Mouse (Mus musculus) fat pad, adult 2 months (tissue): Measurements from ENCODE around the gene Nat8f4.
"Not testable (repeated sequence)": the region's sequence is repeated elsewhere in the genome, so short reads cannot be mapped to it uniquely, and the experiment has no call there.

ENCODE experiments used
- DNase-seq: peaks from one replicate; pipeline ENCODE4 v3.0.0-alpha.2; 2011; ENCODE audit warnings: low read depth, low spot score; ENCODE audit errors: extremely low read depth

The Nat8f4 gene

GRCm38 (mm10) chr6:85902303-85902702 lies 2.4 kb downstream of the Nat8f4 start:
- DNase-seq, result no peak

GRCm38 (mm10) chr6:85898596-85899475 lies 5.8 kb downstream of the Nat8f4 start:
- DNase-seq, result not testable (repeated sequence)

GRCm38 (mm10) chr6:85895061-85895648 lies 9.5 kb downstream of the Nat8f4 start:
- not testable (repeated sequence) for DNase-seq

- DNase-seq, result no peak
Observed at GRCm38 (mm10) chr6:85888961-85889360, 15.7 kb downstream of the Nat8f4 start.

DNA sequence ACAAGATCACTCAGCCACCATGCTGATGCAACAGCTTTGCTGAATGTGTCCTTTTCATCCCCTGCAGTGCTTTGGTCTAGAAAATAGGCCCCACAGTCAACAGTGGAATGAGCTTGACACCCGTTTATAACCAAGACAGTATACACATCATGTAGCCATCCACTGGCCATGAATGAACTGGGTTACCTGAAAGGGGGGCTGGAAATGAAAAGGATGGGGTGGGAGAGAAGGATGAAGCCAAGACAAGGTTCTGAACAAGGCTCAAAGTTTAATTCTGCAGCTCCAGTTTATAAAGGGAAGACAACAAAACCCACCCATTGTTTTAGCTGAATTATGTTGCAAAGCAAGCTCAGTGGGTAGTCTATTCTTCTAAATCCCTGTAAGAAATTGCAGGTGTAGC lies 20.4 kb downstream of the Nat8f4 start:
- DNase-seq, result no peak

DNA sequence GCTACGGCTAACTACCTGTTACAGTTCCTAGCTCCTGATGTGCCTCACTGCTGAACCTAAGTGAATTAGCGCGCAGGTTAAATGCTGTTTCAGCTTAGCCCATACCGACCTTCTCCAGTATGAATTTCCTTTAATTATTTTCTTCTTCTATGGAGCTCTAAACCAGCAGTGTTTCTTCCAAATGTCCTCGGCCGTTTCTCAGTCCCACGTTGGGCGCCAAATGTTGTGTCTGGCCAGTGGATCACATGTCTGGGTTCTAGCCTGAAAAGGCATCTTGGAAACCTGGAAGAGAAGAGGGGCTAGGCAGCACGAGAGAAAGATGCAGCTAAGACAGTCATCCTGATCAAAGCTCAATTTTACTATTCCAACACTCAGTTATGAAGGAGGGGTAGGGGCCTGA lies 21.4 kb downstream of the Nat8f4 start:
- not testable (repeated sequence) for DNase-seq

GRCm38 (mm10) chr6:85869006-85869405 lies 35.7 kb downstream of the Nat8f4 start, which contains the start of gene Nat8f2:
Gene Nat8f2 (minus strand): TSS chr6:85869158.
- not testable (repeated sequence) for DNase-seq

GRCm38 (mm10) chr6:85867726-85868690 lies 36.7 kb downstream of the Nat8f4 start:
- no peak for DNase-seq

DNA sequence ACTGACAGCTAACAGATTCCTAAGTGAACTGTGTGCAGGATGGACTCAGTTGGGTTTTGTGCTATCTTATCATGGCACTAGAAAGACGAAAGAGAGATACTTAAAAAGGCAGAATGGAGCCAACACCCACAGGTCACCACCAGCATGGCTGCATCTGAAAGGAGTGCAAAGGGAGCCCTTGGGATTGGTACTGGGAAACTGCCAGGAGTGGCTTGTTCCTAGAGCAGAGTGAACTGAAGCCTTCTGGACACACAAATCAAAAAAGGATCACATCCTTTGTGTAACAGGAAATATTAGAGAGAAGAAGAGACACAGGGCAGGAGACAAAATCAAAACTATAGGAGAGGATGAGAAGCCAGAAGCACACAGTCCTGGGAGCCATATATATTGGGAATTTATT lies 37.7 kb downstream of the Nat8f4 start:
- DNase-seq, result not testable (repeated sequence)

DNA sequence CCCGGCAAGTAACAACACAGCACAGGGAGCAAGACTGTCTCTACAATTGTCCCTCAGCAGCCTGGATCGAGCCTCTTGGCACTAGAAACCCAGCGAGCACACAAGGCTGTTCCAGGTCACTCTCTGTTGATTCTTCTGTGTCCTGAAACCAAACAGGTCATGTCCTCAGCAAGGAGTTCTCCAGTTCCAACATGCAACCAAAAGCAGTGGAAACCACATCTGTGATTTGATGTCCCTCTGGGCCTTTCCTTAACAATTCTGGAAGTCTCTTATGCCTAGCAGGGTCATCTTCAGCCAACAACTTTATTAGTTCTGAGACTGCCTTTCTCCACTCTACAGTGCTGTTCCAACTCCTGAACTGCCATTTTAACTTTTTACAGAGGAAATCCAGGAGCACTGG lies 38.5 kb downstream of the Nat8f4 start:
- DNase-seq, result not testable (repeated sequence)

GRCm38 (mm10) chr6:85864900-85865639 lies 39.6 kb downstream of the Nat8f4 start:
- not testable (repeated sequence) for DNase-seq

DNA sequence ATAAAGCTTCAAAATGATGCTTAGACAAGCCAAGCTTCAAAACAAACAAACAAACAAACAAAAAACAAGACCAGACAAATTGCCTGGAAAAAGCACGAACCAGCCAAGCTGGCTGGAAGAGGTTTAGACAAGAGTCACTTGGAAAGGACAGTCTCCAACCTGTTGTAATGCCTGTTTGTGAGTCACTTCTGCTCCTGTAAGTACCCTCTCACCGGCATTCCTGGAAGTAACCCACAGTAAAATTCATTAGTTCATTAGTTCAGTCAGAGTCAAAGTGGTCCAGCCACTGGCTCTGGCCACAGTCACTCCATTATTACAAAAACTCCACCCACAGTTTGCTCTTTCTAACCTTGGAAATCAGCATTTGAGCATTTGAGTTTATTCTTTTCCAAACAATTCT lies 40.8 kb downstream of the Nat8f4 start:
- DNase-seq, result no peak

DNA sequence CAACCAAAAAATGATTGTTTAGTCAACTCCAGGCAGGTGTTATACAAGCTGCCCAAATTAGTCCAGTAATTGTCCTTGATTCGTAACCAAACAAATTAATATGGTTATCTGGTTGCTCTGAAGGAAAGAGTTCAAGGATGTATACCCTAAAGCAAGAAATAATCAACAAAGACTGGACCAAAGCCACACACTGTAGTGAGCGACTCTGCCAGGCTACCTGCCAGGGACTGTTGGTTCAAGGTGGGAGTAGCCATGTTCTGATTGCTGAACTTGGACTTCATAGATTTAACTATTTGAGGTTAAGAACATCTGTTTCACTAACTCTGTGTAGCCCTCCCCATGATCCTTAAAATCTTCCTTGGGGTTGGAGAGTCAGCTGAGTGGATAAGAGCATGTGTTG lies 41.5 kb downstream of the Nat8f4 start:
- DNase-seq, result no peak

GRCm38 (mm10) chr6:85862565-85862964 lies 42.1 kb downstream of the Nat8f4 start:
- no peak for DNase-seq

- no peak for DNase-seq
Observed at GRCm38 (mm10) chr6:85861247-85861646, 43.4 kb downstream of the Nat8f4 start.

DNA sequence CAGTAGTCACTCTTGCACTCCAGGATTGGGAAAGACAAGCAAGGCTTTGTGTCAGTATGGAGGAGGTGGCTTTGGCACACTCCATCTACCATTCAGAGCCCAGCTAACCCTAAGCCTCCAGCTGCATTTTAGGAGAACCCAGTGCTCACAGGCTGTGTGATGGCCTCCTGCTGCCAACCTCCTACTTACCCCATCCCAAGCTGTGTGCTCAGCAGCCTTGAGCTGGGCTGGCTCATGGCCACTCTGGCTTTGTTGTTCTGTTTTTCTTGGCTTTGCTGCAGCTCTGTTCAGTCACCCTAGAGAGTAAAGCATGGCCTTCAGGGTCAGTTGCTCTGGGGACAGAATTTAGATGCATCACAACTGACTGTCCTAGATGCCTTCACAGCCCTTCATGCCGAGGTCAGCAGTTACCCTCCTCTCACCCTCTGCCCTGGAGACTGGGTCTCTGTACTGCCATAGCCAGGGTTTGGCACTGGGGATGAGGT lies 48.4 kb downstream of the Nat8f4 start:
- DNase-seq, result peak; percentile 96

GRCm38 (mm10) chr6:85853481-85853880 lies 51.2 kb downstream of the Nat8f4 start:
- DNase-seq, result no peak

- DNase-seq, result no peak
Observed at GRCm38 (mm10) chr6:85851062-85851773, 53.5 kb downstream of the Nat8f4 start.

GRCm38 (mm10) chr6:85849240-85849639 lies 55.4 kb downstream of the Nat8f4 start:
- peak; percentile 88 for DNase-seq
